Mouse (Mus musculus) adrenal gland, adult 2 months (tissue): Measurements from ENCODE around the gene Gm8257. TPM values are rescaled to one million over a fixed set of nuclear protein-coding genes. Genes with fewer than 3 reads are reported as not detected.
"Not testable (repeated sequence)": the region's sequence is repeated elsewhere in the genome, so short reads cannot be mapped to it uniquely, and the experiment has no call there.

Experiments
- DNase-seq: peaks from one replicate; pipeline ENCODE4 v3.0.0; 2021
- long read RNA-seq: library from polyadenylated mRNA; stranded (forward); transcript quantifications from one replicate; pipeline ENCODE4 v2.0.0, GENCODE M21; 2021
- polyA plus RNA-seq: library from polyadenylated mRNA; depleted of rRNA; stranded (reverse); fragments of >200 nt; gene quantifications from 2 replicates; pipeline ENCODE4 v1.2.3, GENCODE M21; 2012; rRNA removed
- total RNA-seq, 2 experiments: library from RNA; stranded (reverse); gene quantifications; 2 replicates each; pipeline ENCODE4 v1.2.3; 2021

Gene Gm8257
- total RNA-seq (not detected), polyA plus RNA-seq (not detected in 2 replicates)
- long read RNA-seq, result 0 reads

DNA sequence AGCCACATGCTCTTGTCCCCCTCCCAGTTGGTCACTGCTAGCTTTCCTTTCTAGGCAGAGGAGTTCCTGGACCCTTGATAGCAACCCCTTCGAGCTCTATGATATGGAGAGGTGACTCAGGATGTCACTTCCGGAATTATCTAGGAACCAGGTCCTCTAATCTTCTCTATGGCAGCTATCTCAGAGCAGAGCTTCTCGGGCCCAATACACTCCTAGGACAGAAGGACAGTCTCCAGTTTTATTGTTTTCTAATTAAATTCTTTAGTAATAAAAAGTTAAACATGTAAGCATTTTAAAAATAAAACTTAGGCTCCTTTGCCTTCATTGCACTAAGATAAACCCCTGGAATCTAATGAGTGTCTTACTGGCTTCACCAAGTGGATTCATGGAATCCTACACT, at the start of gene Gm8257:
Gm8257 (minus strand) TSS at position 101 of the 400 bp plus-strand sequence.
- DNase-seq, result not testable (repeated sequence)

DNA sequence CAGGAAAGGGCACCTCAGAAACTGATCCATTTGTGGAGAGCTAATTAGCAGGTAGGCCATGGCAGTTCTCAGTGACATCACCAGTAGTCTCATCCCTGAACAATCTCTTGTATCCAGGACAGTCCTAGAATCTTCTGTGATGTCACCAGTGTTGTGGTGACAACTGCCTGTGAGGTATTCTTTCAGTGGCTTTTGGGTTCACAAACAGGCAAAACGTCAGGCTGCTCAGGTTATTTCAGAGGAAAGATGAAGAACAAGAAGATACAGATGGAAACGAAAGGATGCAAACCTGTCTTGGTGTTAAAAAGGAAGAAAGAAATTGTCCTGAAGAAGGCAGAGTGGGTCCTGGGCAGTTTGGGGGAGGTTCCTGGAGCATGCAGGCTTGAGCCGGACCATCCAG, 44.0 kb upstream of the Gm8257 start, which contains the start of gene Gm8267:
Gm8267 (minus strand) TSS at position 101 of the 400 bp plus-strand sequence.
- DNase-seq, result no peak

DNA sequence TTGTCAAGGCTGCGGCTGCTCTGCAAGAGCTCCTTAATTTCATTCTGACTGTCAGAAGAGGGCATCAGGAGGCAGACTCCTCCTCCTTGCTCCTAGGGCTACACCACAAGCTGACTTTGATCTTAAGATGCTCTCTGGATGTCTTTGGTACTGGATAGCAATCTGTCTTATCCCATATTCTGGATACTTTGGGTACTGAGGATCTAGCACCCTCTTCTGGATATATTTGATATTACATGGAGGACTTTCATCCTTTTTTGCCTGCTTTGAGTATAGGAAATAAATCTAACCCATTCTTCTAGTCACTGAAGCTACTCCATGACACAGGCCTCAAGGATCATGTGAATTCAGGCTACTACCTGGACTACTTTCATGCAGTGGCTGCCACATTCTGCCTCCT, 36.5 kb upstream of the Gm8257 start:
- not testable (repeated sequence) for DNase-seq

GRCm38 (mm10) chr14:44730711-44731110, 24.5 kb upstream of the Gm8257 start:
- DNase-seq, result not testable (repeated sequence)

DNA sequence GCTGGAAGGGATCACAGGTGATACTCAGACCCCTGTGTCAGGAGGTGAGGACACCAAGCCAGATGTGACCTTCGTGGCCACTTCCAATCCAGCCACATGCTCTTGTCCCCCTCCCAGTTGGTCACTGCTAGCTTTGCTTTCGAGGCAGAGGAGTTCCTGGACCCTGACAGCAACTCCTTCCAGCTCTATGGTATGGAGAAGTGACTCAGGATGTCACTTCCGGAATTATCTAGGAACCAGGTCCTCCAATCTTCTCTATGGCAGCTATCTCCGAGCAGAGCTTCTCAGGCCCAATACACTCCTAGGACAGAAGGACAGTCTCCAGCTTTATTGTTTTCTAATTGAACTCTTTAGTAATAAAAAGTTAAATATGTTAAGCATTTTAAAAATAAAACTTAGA, 78.5 kb downstream of the Gm8257 start, which contains the start of gene Gm5624:
Gm5624 (minus strand) TSS at position 202 of the 400 bp plus-strand sequence.
- DNase-seq, result not testable (repeated sequence)

Other genes with a start within 250 kb of the Gm8257 start
- not detected for gene BC061237, start 214.0 kb downstream of the Gm8257 start, total RNA-seq
- gene BC061237, start 214.0 kb downstream of the Gm8257 start, polyA plus RNA-seq, result not detected in 2 replicates
- gene Gm17093, start 188.2 kb downstream of the Gm8257 start, total RNA-seq, result not detected
- not detected in 2 replicates for gene Gm17093, start 188.2 kb downstream of the Gm8257 start, polyA plus RNA-seq
- not detected for gene Gm8247, start 123.3 kb downstream of the Gm8257 start, total RNA-seq
- not detected in 2 replicates for gene Gm8247, start 123.3 kb downstream of the Gm8257 start, polyA plus RNA-seq
- gene Gm5624, start 78.5 kb downstream of the Gm8257 start, total RNA-seq, result not detected
- not detected in 2 replicates for gene Gm5624, start 78.5 kb downstream of the Gm8257 start, polyA plus RNA-seq
- gene Gm8267, start 43.9 kb upstream of the Gm8257 start, total RNA-seq, result not detected
- not detected in 2 replicates for gene Gm8267, start 43.9 kb upstream of the Gm8257 start, polyA plus RNA-seq
- not detected for gene Ptgdr, start 152.9 kb upstream of the Gm8257 start, total RNA-seq
- 0.02 and 0.04 TPM in 2 replicates for gene Ptgdr, start 152.9 kb upstream of the Gm8257 start, polyA plus RNA-seq